Mouse (Mus musculus) testis, adult 2 months (tissue): ENCODE data around the gene Tbc1d10a. TPM values are rescaled to one million over a fixed set of nuclear protein-coding genes. Genes with fewer than 3 reads are reported as not detected.

ENCODE experiments used
- H3K27ac ChIP-seq: fragments of 200-500 bp; 2 replicates; pipeline ENCODE4 v1.5.1; 2012; ENCODE audit warnings: low read depth, low read length; ENCODE audit not compliant: control insufficient read depth, insufficient read depth
- H3K27me3 ChIP-seq: fragments of 200-500 bp; 2 replicates; pipeline ENCODE4 v1.6.1; 2012; ENCODE audit warnings: mild to moderate bottlenecking, low read length, moderate library complexity; ENCODE audit not compliant: control insufficient read depth, insufficient read depth
- H3K36me3 ChIP-seq: fragments of 200-500 bp; 2 replicates; pipeline ENCODE4 v1.6.1; 2012; ENCODE audit warnings: mild to moderate bottlenecking, low read length; ENCODE audit not compliant: control insufficient read depth, insufficient read depth
- H3K4me1 ChIP-seq: fragments of 200-500 bp; 2 replicates; pipeline ENCODE4 v1.6.1; 2012; ENCODE audit warnings: low read length; ENCODE audit not compliant: control insufficient read depth, insufficient read depth
- H3K4me3 ChIP-seq: fragments of 200-500 bp; 2 replicates; pipeline ENCODE4 v1.5.1; 2012; ENCODE audit warnings: low read depth, mild to moderate bottlenecking, low read length, moderate library complexity, mixed read lengths; ENCODE audit not compliant: control insufficient read depth
- CTCF ChIP-seq: fragments of 200-500 bp; IDR thresholded peaks from 2 replicates; pipeline ENCODE4 v1.5.1; 2012; ENCODE audit warnings: low read depth, mild to moderate bottlenecking, inconsistent platforms, low read length, moderate library complexity; ENCODE audit not compliant: control insufficient read depth, insufficient read depth, insufficient replicate concordance
- POLR2A ChIP-seq: fragments of 200-500 bp; IDR thresholded peaks from 2 replicates; pipeline ENCODE4 v1.6.1; 2012; ENCODE audit warnings: low read depth, mild to moderate bottlenecking, inconsistent platforms, low read length, moderate library complexity; ENCODE audit not compliant: control insufficient read depth
- polyA plus RNA-seq: library from polyadenylated mRNA; depleted of rRNA; stranded (reverse); fragments of >200 nt; gene quantifications from 2 replicates; pipeline ENCODE4 v1.2.3, GENCODE M21; 2012

Gene Tbc1d10a
- polyA plus RNA-seq, 1 experiment, result 40.6 TPM

DNA sequence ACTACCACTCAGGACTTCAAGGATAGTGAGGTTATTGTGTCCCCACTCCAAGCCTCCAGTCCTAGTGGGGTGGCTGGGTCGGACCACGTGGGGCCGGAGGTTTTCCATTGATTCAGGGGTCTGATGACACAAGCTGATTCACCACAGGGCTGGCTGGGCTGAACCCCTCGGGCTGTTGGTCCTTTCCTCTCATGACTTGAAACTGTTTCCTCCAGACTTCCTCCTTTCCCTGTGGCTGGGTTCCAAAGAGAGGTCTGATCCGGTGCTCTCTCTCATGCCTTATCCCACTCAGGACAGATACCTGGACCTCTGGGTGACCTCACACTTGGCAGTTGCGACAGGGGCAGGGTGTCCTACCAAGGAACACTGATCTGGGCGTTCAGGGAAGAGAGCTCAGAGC is 53.6 kb downstream of the Tbc1d10a start:
- Histone ChIP-seq H3K4me3 (no peak overlapping the region), H3K4me1 (peaks cover 6% of the 10 kb centered on the region), H3K27ac (no peak overlapping the region), H3K36me3 (no peaks in the 10 kb centered on the region), H3K27me3 (no peaks in the 10 kb centered on the region)
- no peak for TF ChIP-seq POLR2A
- no peak for TF ChIP-seq CTCF

DNA sequence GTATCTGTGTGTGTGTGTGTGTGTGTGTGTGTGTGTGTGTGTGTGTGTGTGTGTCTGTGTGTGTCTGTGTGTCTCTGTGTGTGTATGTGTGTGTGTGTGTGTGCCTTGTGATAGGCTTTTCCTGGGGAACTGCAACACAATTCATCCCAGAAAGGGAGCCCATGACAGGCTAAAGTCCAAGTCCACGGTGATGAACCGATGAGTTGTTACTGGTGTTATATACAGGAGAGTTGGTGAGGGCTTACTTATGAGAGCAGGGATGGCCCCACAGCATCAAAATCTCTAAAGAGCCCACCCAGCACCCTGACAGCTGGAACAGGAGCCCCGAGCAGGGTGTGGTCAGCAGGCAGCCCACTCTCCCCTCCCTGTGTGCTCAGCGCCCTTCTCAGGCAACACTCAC is 54.6 kb downstream of the Tbc1d10a start:
- Histone ChIP-seq H3K27ac (no peak overlapping the region), H3K27me3 (no peaks in the 10 kb centered on the region), H3K4me1 (peaks cover 5% of the 10 kb centered on the region), H3K36me3 (no peaks in the 10 kb centered on the region), H3K4me3 (no peak overlapping the region)
- TF ChIP-seq POLR2A, result no peak
- no peak for TF ChIP-seq CTCF

DNA sequence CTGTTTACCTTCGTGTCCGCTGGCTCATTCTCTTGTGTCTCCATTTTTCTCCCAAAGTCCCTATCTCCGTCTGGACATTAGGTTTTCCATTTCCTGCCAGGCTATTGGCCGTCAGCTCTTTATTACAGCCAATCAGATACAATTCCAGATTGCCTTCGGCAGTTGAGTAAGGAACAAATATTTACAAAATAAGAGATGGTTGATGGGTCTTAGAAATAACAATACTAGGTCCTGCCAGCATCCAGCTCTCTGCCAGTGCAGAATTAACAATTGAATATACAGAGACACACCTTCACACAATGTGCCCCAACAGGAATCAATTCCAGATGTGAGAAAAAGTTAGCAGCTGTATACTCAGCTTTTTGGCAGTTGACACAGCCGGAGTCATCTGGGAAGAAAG is 59.5 kb downstream of the Tbc1d10a start:
- no peak overlapping the region for H3K27ac ChIP-seq
- TF ChIP-seq POLR2A (no peak), CTCF (no peak)

DNA sequence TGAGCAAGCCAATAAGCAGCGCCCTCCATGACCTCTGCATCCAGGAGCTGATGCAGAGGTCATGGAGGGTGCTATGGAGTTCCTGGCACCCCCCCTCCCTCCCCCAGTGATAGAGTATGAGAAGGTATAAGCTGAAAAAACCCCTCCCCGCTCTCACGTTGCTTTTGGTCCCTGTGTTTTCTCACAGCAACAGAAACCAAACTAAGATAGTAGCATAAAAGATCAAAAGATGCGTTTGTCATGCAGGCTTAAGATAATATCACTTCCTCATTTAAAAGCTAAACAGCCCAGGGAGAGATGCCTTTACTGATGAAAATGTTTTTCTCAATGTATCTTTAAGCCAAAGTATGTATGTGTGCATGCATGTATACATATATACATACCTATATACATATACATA is 60.0 kb downstream of the Tbc1d10a start:
- H3K4me3 ChIP-seq, result no peak overlapping the region
- peaks cover 3% of the 10 kb centered on the region; the same call in 1 of the 2 replicates for H3K4me1 ChIP-seq
- no peak overlapping the region for H3K27ac ChIP-seq
- no peaks in the 10 kb centered on the region for H3K27me3 ChIP-seq
- TF ChIP-seq CTCF (no peak), POLR2A (no peak)
- no peaks in the 10 kb centered on the region for H3K36me3 ChIP-seq

More for the DNA sequence above, 59.5 kb downstream of the Tbc1d10a start:
- no peaks in the 10 kb centered on the region; the same call in 1 of the 2 replicates for H3K4me1 ChIP-seq
- H3K4me3 ChIP-seq, result no peak overlapping the region
- H3K27me3 ChIP-seq, result no peaks in the 10 kb centered on the region
- no peaks in the 10 kb centered on the region for H3K36me3 ChIP-seq

DNA sequence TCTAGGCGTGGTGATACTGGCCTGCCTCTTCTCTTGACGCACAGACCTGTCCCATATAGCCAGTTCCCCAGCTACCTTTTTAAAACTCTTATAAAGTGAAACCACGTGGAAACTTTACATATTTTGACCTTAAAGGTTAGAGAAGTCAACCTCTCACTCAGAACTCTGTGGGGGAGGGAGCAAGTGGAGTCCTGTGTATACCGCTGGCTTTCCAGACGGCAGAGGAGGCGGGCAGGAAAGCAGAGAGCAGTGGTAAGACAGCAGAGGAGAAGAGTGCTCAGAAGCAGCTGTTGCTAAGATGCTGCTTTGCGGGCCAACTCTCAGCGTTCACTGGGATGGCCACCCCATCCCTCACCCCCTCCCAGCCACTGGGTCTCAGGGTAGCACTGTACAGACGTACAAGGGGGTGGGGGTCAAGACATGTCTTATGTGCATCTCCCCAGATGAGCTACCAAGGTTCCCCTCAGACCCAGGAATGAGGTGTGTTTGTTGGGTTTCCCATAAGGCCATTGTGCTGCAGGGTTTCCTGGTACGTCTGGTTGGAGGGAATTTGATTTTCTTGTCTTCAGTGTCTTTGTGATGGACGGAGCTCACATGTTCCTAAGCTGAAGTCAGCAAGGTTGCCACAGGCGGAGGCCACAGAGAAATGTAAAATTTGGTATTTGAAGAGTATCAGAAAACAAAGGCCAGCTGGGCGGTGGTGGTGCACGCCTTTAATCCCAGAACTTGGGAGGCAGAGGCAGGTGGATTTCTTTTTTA is 60.8 kb downstream of the Tbc1d10a start:
- TF ChIP-seq POLR2A (no peak), CTCF (no peak)
- Histone ChIP-seq H3K27ac (no peak overlapping the region), H3K36me3 (no peaks in the 10 kb centered on the region)

DNA sequence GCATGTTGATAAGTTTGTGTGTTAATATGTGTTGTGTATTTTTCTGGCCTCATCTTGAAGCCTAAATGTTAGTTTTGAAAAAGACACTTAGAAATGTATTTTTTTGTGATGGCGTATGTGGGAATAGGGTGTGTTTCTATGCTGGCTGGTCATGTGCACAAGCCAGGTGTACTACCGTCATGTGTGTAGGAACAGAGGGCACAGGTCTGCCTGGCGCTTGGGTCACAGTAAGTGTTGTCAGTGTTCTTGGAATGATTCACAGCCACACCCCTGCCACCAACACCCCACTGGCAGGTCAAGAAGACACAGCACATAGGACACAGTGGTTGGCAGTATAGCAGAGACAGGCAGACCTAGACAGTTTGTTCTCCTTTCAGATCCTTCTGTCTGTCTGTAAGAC is 62.6 kb downstream of the Tbc1d10a start:
- Histone ChIP-seq H3K27ac (no peak overlapping the region), H3K4me3 (no peak overlapping the region), H3K4me1 (peaks cover 3% of the 10 kb centered on the region; the same call in 1 of the 2 replicates), H3K36me3 (no peaks in the 10 kb centered on the region), H3K27me3 (no peaks in the 10 kb centered on the region)
- TF ChIP-seq CTCF, result no peak
- no peak for TF ChIP-seq POLR2A

More for the DNA sequence above, 60.8 kb downstream of the Tbc1d10a start:
- H3K4me3 ChIP-seq, result no peak overlapping the region
- peaks cover 3% of the 10 kb centered on the region; the same call in 1 of the 2 replicates for H3K4me1 ChIP-seq
- no peaks in the 10 kb centered on the region for H3K27me3 ChIP-seq

DNA sequence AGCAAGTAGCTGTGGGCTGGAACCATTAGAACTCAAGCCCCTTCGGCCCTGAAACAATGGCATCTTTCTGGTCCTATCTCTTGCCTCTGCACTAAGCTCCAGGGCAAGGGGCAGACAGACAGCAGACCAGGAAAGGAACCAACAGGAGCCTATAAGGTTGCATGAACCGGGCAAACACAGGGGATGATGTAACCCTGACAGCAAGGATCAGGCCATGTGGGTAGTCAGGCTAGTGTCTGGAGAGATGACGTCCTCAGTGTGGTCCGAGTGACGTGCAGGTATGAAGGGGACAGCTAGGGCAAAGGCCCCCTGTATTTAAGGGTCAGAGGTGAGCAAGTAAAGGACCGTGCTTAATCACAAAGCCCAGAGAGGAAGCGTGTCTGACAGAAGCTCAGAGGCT is 63.7 kb downstream of the Tbc1d10a start:
- no peak overlapping the region for H3K4me3 ChIP-seq
- H3K36me3 ChIP-seq, result no peaks in the 10 kb centered on the region
- H3K27me3 ChIP-seq, result no peaks in the 10 kb centered on the region
- peaks cover 3% of the 10 kb centered on the region; the same call in 1 of the 2 replicates for H3K4me1 ChIP-seq
- TF ChIP-seq CTCF (no peak), POLR2A (no peak)
- H3K27ac ChIP-seq, result no peak overlapping the region

DNA sequence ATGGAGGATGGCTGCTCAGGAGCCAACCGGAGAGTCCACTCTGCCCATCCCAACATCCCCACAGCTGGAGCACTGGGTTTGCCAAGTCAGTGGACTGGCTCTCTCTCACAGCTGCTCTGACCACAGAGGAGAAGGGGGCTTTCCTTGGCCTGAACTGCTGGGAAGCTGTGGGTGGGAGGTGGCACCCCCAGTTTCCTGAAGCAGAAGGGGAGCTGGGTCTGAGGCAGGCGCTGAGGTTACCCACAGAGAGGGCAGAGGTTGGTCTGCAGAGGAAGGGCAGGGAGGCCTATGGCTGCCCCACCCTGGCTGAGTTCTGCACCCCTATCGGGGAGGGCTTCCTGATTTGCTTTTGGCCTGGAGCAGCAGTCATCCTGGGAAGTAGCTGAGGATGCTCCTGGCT is 64.8 kb downstream of the Tbc1d10a start:
- H3K4me1 ChIP-seq, result peaks cover 3% of the 10 kb centered on the region; the same call in 1 of the 2 replicates
- TF ChIP-seq POLR2A, result no peak
- no peak for TF ChIP-seq CTCF
- H3K4me3 ChIP-seq, result no peak overlapping the region
- H3K36me3 ChIP-seq, result no peaks in the 10 kb centered on the region
- no peaks in the 10 kb centered on the region for H3K27me3 ChIP-seq
- H3K27ac ChIP-seq, result no peak overlapping the region
